Mouse (Mus musculus) hindbrain, embryonic 10.5 days (tissue): ENCODE results near the gene Rec8. TPM values are rescaled to one million over a fixed set of nuclear protein-coding genes. Genes with fewer than 3 reads are reported as not detected.

ENCODE experiments used
- DNase-seq: peaks from one replicate; pipeline ENCODE4 v3.0.0-alpha.2; 2017; ENCODE audit warnings: low spot score
- H3K27ac ChIP-seq: fragments of 300-500 bp; sonication (generic); 2 replicates; pipeline ENCODE4 v1.5.1; 2016; ENCODE audit warnings: mild to moderate bottlenecking, moderate library complexity
- H3K27me3 ChIP-seq: fragments of 300-500 bp; sonication (generic); 2 replicates; pipeline ENCODE4 v1.6.1; 2016; ENCODE audit warnings: mild to moderate bottlenecking; ENCODE audit not compliant: poor library complexity, insufficient read depth, severe bottlenecking
- H3K36me3 ChIP-seq: fragments of 300-500 bp; sonication (generic); 2 replicates; pipeline ENCODE4 v1.6.1; 2016; ENCODE audit warnings: mild to moderate bottlenecking, moderate library complexity
- H3K4me1 ChIP-seq: fragments of 300-500 bp; sonication (generic); replicated peaks from 2 replicates; pipeline ENCODE4 v1.6.1; 2016; ENCODE audit warnings: mild to moderate bottlenecking
- H3K4me3 ChIP-seq: fragments of 300-500 bp; sonication (generic); 2 replicates; pipeline ENCODE4 v1.5.1; 2016; ENCODE audit warnings: mild to moderate bottlenecking, moderate library complexity
- H3K9me3 ChIP-seq: fragments of 300-500 bp; sonication (generic); 2 replicates; pipeline ENCODE4 v1.6.1; 2016; ENCODE audit warnings: mild to moderate bottlenecking, moderate library complexity
- WGBS: fragments of 180-500 bp; shearing (Covaris S2); methylation state at CpG from one replicate; pipeline ENCODE4 v1.1.7; 2016; 5-methylcytosine and 5-hydroxymethylcytosine counted together
- polyA plus RNA-seq: library from polyadenylated mRNA; unstranded; fragments of >200 nt; fragmentation: Nextera tagmentation; extraction: Ambion mirVana; gene quantifications from 2 replicates; pipeline ENCODE4 v1.2.1, GENCODE M21; 2016

The Rec8 gene
- polyA plus RNA-seq, 1 experiment from 2014 or later = 12.3 TPM

- H3K27ac ChIP-seq = peak within 1 kb of the TSS; percentile 82
- DNase-seq = peak; percentile 66
- 1% methylated on average over 43 of the region's 43 CpGs for WGBS
These were observed 32.9 kb upstream of the Rec8 start, which contains the start of gene Emc9 for GRCm38 (mm10) chr14:55584702-55585565. TSS of gene Emc9 (minus strand) at chr14:55585302.

DNA sequence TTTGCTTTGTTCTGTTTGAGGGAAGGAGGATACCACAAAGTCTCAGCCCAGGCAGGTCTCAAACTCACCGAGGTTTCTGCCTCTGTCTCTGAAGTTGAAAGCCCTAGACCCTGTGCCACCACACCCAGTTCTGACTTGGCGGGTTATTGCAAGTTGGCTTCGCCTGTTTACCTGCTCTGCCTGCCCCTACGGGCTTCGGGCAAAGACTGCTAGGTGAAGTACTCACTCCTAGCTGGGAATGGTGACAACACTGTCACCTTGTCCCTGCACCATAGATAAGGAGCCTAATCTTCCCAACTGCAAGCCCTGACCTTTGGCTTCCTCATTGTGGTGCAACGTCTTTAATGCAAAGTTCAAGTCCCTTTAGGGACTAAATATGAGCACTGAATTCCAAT, 32.3 kb upstream of the Rec8 start:
- H3K36me3 ChIP-seq = peaks cover 42% of the 10 kb centered on the region
- WGBS = 62% methylated on average over 6 of the region's 6 CpGs
- no peaks in the 10 kb centered on the region for H3K9me3 ChIP-seq
- H3K27ac ChIP-seq = peak overlapping the region; percentile 23; the same call in 1 of the 2 replicates
- H3K27me3 ChIP-seq = peaks cover 7% of the 10 kb centered on the region; the same call in 1 of the 2 replicates
- peaks cover 23% of the 10 kb centered on the region for H3K4me1 ChIP-seq
- DNase-seq = no peak
- H3K4me3 ChIP-seq = peak overlapping the region; percentile 67

More at GRCm38 (mm10) chr14:55584702-55585565, 32.9 kb upstream of the Rec8 start, which contains the start of gene Emc9:
- Histone ChIP-seq H3K4me3 (peak within 1 kb of the TSS; percentile 67), H3K4me1 (peaks cover 18% of the 10 kb centered on the region), H3K36me3 (peaks cover 48% of the 10 kb centered on the region), H3K27me3 (peaks cover 7% of the 10 kb centered on the region; the same call in 1 of the 2 replicates), H3K9me3 (no peaks in the 10 kb centered on the region)

GRCm38 (mm10) chr14:55586149-55586548, 31.7 kb upstream of the Rec8 start:
- peaks cover 7% of the 10 kb centered on the region; the same call in 1 of the 2 replicates for H3K27me3 ChIP-seq
- H3K27ac ChIP-seq = no peak overlapping the region
- WGBS = 91% methylated on average over 2 of the region's 2 CpGs
- no peak overlapping the region for H3K4me3 ChIP-seq
- peaks cover 36% of the 10 kb centered on the region for H3K36me3 ChIP-seq
- H3K4me1 ChIP-seq = peaks cover 24% of the 10 kb centered on the region
- no peak for DNase-seq
- H3K9me3 ChIP-seq = no peaks in the 10 kb centered on the region

DNA sequence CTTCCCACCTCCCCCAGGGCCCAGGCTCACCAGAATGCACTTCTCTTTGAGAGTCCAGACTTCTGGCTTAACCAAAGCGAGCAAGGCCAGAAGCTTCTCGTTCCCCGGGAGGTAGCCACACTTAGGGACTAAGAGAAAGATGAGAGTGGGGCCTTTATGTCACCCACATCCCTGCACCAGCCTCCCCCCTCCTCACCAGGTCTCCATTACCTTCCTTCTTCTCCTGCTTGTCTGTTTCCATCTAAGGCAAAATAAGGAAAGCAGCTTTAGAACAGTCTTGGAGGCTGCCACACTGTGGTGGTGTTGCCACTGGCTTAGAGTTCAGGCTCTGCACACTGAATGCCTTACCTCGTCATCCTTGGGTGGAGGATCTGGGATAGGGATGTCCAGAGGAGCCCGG, 28.6 kb upstream of the Rec8 start:
- H3K27ac ChIP-seq = no peak overlapping the region
- H3K4me1 ChIP-seq = peaks cover 47% of the 10 kb centered on the region
- H3K27me3 ChIP-seq = no peaks in the 10 kb centered on the region; the same call in 1 of the 2 replicates
- H3K4me3 ChIP-seq = no peak overlapping the region
- H3K9me3 ChIP-seq = no peaks in the 10 kb centered on the region
- no peak for DNase-seq
- WGBS = 95% methylated on average over 5 of the region's 5 CpGs
- H3K36me3 ChIP-seq = peaks cover 33% of the 10 kb centered on the region

- DNase-seq = no peak
- peak overlapping the region; percentile 94 for H3K27ac ChIP-seq
- peaks cover 39% of the 10 kb centered on the region for H3K36me3 ChIP-seq
- H3K4me3 ChIP-seq = peak overlapping the region; percentile 86
- peaks cover 41% of the 10 kb centered on the region for H3K4me1 ChIP-seq
- no peaks in the 10 kb centered on the region for H3K9me3 ChIP-seq
- H3K27me3 ChIP-seq = no peaks in the 10 kb centered on the region
- 89% methylated on average over 11 of the region's 11 CpGs for WGBS
These were observed 27.9 kb upstream of the Rec8 start for GRCm38 (mm10) chr14:55589771-55590448.

GRCm38 (mm10) chr14:55590748-55591330, 27.0 kb upstream of the Rec8 start, which contains the start of gene Psme2:
TSS of gene Psme2 (minus strand) at chr14:55591113.
- Histone ChIP-seq H3K36me3 (peaks cover 49% of the 10 kb centered on the region), H3K9me3 (no peaks in the 10 kb centered on the region), H3K4me3 (peak within 1 kb of the TSS; percentile 86), H3K27ac (peak within 1 kb of the TSS; percentile 94), H3K4me1 (peaks cover 33% of the 10 kb centered on the region), H3K27me3 (no peaks in the 10 kb centered on the region)
- peak; percentile 93 for DNase-seq
- 1% methylated on average over 22 of the region's 22 CpGs for WGBS

DNA sequence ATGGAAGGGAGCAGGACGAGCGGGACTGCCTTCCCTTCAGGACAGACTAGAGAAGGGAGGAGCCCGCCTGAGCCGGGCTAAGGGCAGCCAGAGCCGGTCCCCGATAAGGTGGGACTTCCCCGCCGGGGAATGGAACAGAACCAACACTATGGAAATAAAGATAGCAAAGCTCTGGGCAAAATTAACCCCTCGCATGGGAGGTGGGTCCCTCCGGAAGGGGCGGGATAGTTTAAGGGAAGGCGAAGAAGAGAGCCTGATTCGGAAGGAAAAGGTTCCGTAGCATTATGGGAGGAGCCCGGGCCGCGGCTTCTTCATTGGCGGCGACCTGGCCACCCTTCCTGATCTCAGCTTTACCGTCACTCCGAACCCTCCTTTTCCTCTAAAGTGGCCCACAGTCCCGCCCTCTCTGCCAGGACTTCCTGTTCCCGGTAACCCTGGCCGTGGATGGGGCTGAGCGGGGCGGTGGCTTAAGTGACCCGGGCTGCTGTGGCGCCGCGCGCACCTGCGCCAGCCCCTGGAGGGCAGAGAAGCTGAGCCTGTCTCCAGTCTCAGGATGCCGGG, 26.4 kb upstream of the Rec8 start, which contains the start of gene Rnf31:
Gene Rnf31 (plus strand): TSS at position 378 of the 561 bp plus-strand sequence.
- Histone ChIP-seq H3K27ac (peak within 1 kb of the TSS; percentile 94), H3K27me3 (no peaks in the 10 kb centered on the region), H3K9me3 (no peaks in the 10 kb centered on the region), H3K4me3 (peak within 1 kb of the TSS; percentile 86), H3K36me3 (peaks cover 54% of the 10 kb centered on the region), H3K4me1 (peaks cover 33% of the 10 kb centered on the region)
- under 1% methylated on average over 33 of the region's 33 CpGs for WGBS
- peak; percentile 91 for DNase-seq

GRCm38 (mm10) chr14:55592226-55592625, 25.6 kb upstream of the Rec8 start:
- H3K9me3 ChIP-seq = no peaks in the 10 kb centered on the region
- WGBS = 12% methylated on average over 16 of the region's 16 CpGs
- no peaks in the 10 kb centered on the region for H3K27me3 ChIP-seq
- H3K4me3 ChIP-seq = peak overlapping the region; percentile 86
- DNase-seq = no peak
- peaks cover 58% of the 10 kb centered on the region for H3K36me3 ChIP-seq
- H3K27ac ChIP-seq = peak overlapping the region; percentile 94
- peaks cover 33% of the 10 kb centered on the region for H3K4me1 ChIP-seq

DNA sequence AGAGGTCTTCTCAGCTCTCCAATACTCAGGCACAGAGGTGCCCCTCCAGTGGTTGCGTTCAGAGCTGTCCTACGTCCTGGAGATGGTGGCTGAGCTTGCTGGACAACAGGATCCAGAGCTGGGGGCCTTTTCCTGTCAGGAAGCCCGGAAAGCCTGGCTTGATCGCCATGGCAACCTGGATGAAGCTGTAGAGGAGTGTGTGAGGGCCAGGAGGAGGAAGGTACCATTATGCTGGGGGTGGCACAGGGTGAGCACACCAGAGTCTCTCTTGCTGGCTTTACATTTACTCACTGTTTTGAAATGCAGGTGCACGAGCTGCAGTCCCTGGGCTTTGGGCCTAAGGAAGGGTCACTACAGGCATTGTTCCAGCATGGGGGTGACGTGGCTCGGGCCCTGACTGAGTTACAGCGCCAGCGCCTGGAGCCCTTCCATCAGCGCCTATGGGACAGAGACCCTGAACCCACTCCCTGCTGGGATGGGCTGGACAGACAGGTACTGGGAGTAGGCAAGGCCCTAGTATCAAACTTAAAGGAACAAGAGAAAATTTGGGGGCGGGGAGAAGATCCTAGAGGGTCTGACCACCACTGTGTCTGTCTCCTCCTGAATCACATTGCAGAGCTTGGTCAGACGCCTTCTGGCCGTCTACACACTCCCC, 21.7 kb upstream of the Rec8 start:
- DNase-seq = no peak
- 80% methylated on average over 13 of the region's 13 CpGs for whole genome bisulfite sequencing

DNA sequence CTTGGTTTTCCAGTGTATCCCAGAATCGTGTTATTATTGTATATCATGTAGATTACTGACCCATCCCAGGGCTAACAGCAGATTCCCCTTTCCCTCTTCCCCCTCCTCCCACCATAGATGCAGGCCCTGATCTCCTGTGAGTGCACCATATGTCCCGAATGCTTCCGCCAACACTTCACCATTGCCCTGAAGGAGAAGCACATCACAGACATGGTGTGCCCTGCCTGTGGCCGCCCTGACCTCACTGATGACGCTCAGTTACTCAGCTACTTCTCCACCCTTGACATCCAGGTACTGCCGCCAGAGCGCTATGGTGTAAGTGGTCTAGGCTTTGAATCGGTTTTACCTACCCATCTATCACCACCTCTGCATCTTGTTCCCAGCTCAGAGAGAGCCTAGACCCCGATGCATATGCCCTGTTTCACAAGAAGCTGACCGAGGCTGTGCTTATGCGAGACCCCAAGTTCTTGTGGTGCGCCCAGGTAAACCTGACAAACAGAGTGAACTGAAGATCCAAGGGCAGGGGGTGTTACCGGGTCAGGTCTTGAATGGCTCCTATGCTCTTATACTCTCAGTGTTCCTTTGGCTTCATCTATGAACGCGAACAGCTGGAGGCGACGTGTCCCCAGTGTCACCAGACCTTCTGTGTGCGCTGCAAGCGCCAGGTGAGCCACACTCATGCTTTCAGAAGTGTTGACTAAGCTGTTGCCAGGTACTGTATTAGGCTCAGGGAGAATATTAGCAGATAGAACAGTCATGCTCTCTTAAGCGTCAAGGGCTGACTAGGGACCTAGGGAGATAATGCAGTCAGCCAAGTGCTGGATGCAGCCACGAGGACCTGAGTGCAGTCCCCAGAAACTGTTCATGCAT, 19.1 kb upstream of the Rec8 start:
- H3K27ac ChIP-seq = no peak overlapping the region
- H3K36me3 ChIP-seq = peaks cover 99% of the 10 kb centered on the region
- DNase-seq = no peak
- H3K9me3 ChIP-seq = no peaks in the 10 kb centered on the region
- no peak overlapping the region for H3K4me3 ChIP-seq
- H3K27me3 ChIP-seq = no peaks in the 10 kb centered on the region
- 93% methylated on average over 21 of the region's 21 CpGs for WGBS
- H3K4me1 ChIP-seq = peaks cover 7% of the 10 kb centered on the region

More for the DNA sequence above, 21.7 kb upstream of the Rec8 start:
- Histone ChIP-seq H3K9me3 (no peaks in the 10 kb centered on the region), H3K36me3 (peaks cover 76% of the 10 kb centered on the region), H3K4me3 (no peak overlapping the region), H3K27ac (no peak overlapping the region), H3K27me3 (no peaks in the 10 kb centered on the region), H3K4me1 (peaks cover 23% of the 10 kb centered on the region)

DNA sequence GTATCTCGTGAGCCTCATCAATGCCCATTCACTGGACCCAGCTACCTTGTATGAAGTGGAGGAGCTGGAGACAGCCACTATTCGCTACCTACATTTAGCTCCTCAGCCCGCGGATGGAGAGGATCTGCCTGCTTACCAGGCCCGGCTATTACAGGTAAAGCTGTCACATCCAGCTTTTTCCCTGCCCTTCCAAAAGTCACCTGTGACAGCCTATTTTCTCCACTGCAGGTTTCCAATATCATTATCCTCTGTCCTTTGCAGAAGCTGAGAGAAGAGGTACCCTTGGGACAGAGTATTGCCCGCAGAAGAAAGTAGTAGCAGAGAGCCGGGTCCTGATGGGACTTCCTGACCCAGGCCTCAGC, 14.6 kb upstream of the Rec8 start, which contains the start of gene Irf9:
Gene Irf9 (plus strand): TSS at position 301 of the 362 bp plus-strand sequence.
- 88% methylated on average over 7 of the region's 7 CpGs for WGBS
- Histone ChIP-seq H3K4me1 (peaks cover 16% of the 10 kb centered on the region), H3K36me3 (peaks cover 94% of the 10 kb centered on the region), H3K27ac (peak within 1 kb of the TSS; percentile 77), H3K9me3 (no peaks in the 10 kb centered on the region), H3K4me3 (peak within 1 kb of the TSS; percentile 43), H3K27me3 (no peaks in the 10 kb centered on the region)
- no peak for DNase-seq
